Mouse (Mus musculus) CH12.LX (cell line): Measurements from ENCODE around the gene Ryr3.

Experiments
- CTCF ChIP-seq, 2 experiments: IDR thresholded peaks in 1 of 2; conservative IDR thresholded peaks in 1 of 2; 2 replicates each; pipeline ENCODE4 v1.5.1; 2011 to 2012; ENCODE audit warnings: low read depth in 2 of 2, low read length in 2 of 2, improper control_type of control experiment in 1 of 2, inconsistent platforms in 1 of 2, mild to moderate bottlenecking in 1 of 2, moderate library complexity in 1 of 2
- EP300 ChIP-seq: IDR thresholded peaks from 2 replicates; pipeline ENCODE4 v1.6.1; 2011; ENCODE audit warnings: low read length, improper control_type of control experiment
- GABPA ChIP-seq: IDR thresholded peaks from 2 replicates; pipeline ENCODE4 v1.6.1; 2012; ENCODE audit warnings: low read depth, low read length, improper control_type of control experiment, inconsistent platforms; ENCODE audit not compliant: insufficient replicate concordance
- HCFC1 ChIP-seq: IDR thresholded peaks from 2 replicates; pipeline ENCODE4 v1.6.1; 2012; ENCODE audit warnings: low read depth, mild to moderate bottlenecking, inconsistent platforms, low read length, improper control_type of control experiment
- JUND ChIP-seq: conservative IDR thresholded peaks from 2 replicates; pipeline ENCODE4 v1.6.1; 2011; ENCODE audit warnings: low read depth, low read length, improper control_type of control experiment
- NRF1 ChIP-seq: IDR thresholded peaks from 2 replicates; pipeline ENCODE4 v1.6.1; 2014; ENCODE audit warnings: low read depth, mild to moderate bottlenecking, inconsistent platforms, low read length, improper control_type of control experiment, moderate library complexity
- PAX5 ChIP-seq: IDR thresholded peaks from 2 replicates; pipeline ENCODE4 v1.6.1; 2012; ENCODE audit warnings: low read length, inconsistent platforms, mixed read lengths
- POLR2A ChIP-seq: IDR thresholded peaks from 2 replicates; pipeline ENCODE4 v1.6.1; 2011; ENCODE audit warnings: low read depth, mild to moderate bottlenecking, improper control_type of control experiment, low read length
- UBTF ChIP-seq: IDR thresholded peaks from 2 replicates; pipeline ENCODE4 v1.6.1; 2012; ENCODE audit warnings: low read depth, mild to moderate bottlenecking, inconsistent platforms, low read length, improper control_type of control experiment, moderate library complexity
- USF2 ChIP-seq: conservative IDR thresholded peaks from 2 replicates; pipeline ENCODE4 v1.6.1; 2011; ENCODE audit warnings: low read depth, low read length, improper control_type of control experiment

GRCm38 (mm10) chr2:112593781-112594180 is 623.1 kb downstream of the Ryr3 start:
- TF ChIP-seq CTCF (conservative IDR thresholded peaks at IDR 0.05 in 1 of 2, IDR thresholded peaks at IDR 0.05 in 1 of 2; ENCODE audit: low read depth in 2 of 2, low read length in 2 of 2): no peak
- no peak for TF ChIP-seq POLR2A
- TF ChIP-seq NRF1: no peak
- TF ChIP-seq PAX5: no peak
- no peak for TF ChIP-seq UBTF
- no peak for TF ChIP-seq HCFC1
- no peak for TF ChIP-seq EP300
- TF ChIP-seq USF2: no peak
- TF ChIP-seq JUND: no peak
- TF ChIP-seq GABPA: no peak
